Mouse (Mus musculus) c-Kit-positive CD71-positive TER-119-negative erythroid progenitor cells, embryonic 14.5 days (primary cell): ENCODE data around the gene Ttyh2.

Experiments
- DNase-seq: peaks from one replicate; pipeline ENCODE4 v3.0.0-alpha.2; 2013; ENCODE audit warnings: low read depth

Ttyh2 gene

GRCm38 (mm10) chr11:114682321-114682900 is 7.2 kb downstream of the Ttyh2 start:
- DNase-seq = no peak

GRCm38 (mm10) chr11:114683029-114683721 is 7.9 kb downstream of the Ttyh2 start:
- DNase-seq = no peak

- DNase-seq = no peak
These were observed 8.7 kb downstream of the Ttyh2 start for GRCm38 (mm10) chr11:114683722-114684621.

- no peak for DNase-seq
These were observed 9.6 kb downstream of the Ttyh2 start for GRCm38 (mm10) chr11:114684627-114685373.

- DNase-seq = no peak
These were observed 10.4 kb downstream of the Ttyh2 start for GRCm38 (mm10) chr11:114685526-114686040.

GRCm38 (mm10) chr11:114686221-114686959 is 11.2 kb downstream of the Ttyh2 start:
- DNase-seq = no peak

- no peak for DNase-seq
These were observed 12.4 kb downstream of the Ttyh2 start for GRCm38 (mm10) chr11:114687574-114688188.

- DNase-seq = no peak
These were observed 13.5 kb downstream of the Ttyh2 start for GRCm38 (mm10) chr11:114688729-114689128.

GRCm38 (mm10) chr11:114690192-114690591 is 15.0 kb downstream of the Ttyh2 start:
- DNase-seq = no peak

GRCm38 (mm10) chr11:114691454-114692182 is 16.4 kb downstream of the Ttyh2 start:
- no peak for DNase-seq

GRCm38 (mm10) chr11:114692601-114693000 is 17.4 kb downstream of the Ttyh2 start:
- DNase-seq = no peak

GRCm38 (mm10) chr11:114693456-114693855 is 18.2 kb downstream of the Ttyh2 start:
- DNase-seq = no peak

- no peak for DNase-seq
These were observed 19.2 kb downstream of the Ttyh2 start for GRCm38 (mm10) chr11:114694451-114694850.

GRCm38 (mm10) chr11:114698496-114698895 is 23.3 kb downstream of the Ttyh2 start:
- no peak for DNase-seq

GRCm38 (mm10) chr11:114699511-114699910 is 24.3 kb downstream of the Ttyh2 start:
- DNase-seq = no peak

- DNase-seq = no peak
These were observed 27.2 kb downstream of the Ttyh2 start for GRCm38 (mm10) chr11:114702311-114702995.

GRCm38 (mm10) chr11:114702996-114703361 is 27.7 kb downstream of the Ttyh2 start:
- no peak for DNase-seq

- DNase-seq = no peak
These were observed 29.1 kb downstream of the Ttyh2 start for GRCm38 (mm10) chr11:114704071-114704913.
